In genomic region chr2:156847653-156848052, GRCm38 (mm10) we compare ENCODE assay signal across 25 mouse cellular contexts. TPM values are rescaled to one million over a fixed set of nuclear protein-coding genes. Genes with fewer than 3 reads are reported as not detected.
DNase-seq lines count a peak whose midpoint lies in the region; ATAC-seq and TF ChIP-seq lines count a peak whose summit lies in the region.
"Had no signal": no experiment of that assay in that cellular context is flagged by ENCODE, and none has a peak within 500 bp of the region (broad histone marks: within the 10 kb centered on the region; RNA-seq: fewer than 3 reads in every experiment).

No protein-coding gene starts in this region.

- H3K4me2 ChIP-seq in embryonic facial prominence, embryonic 12.5 days (replicated peaks): no peak overlapping the region
- H3K4me2 ChIP-seq: liver, embryonic 15.5 days; lung, embryonic 15.5 days had no signal

- peaks cover 78% of the 10 kb centered on the region for H3K36me3 ChIP-seq in embryonic facial prominence, embryonic 12.5 days
- peaks cover 87% of the 10 kb centered on the region for H3K36me3 ChIP-seq in embryonic facial prominence, embryonic 10.5 days (replicated peaks)

- H3K27me3 ChIP-seq in embryonic facial prominence, embryonic 12.5 days: no peaks in the 10 kb centered on the region
- H3K27me3 ChIP-seq in embryonic facial prominence, embryonic 10.5 days (replicated peaks; ENCODE audit: low read depth, poor library complexity, severe bottlenecking): no peaks in the 10 kb centered on the region
- no peaks in the 10 kb centered on the region for H3K27me3 ChIP-seq in Patski
- H3K27me3 ChIP-seq: liver, embryonic 15.5 days; lung, embryonic 15.5 days had no signal

- no peak for DNase-seq in embryonic facial prominence, embryonic 10.5 days (ENCODE audit: low spot score)
- DNase-seq in lung, postnatal 10 days: peak; percentile 18
- no peak for DNase-seq in lung, postnatal 25 days (ENCODE audit: low spot score)
- peak; percentile 57 for DNase-seq in 3T3-L1 (ENCODE audit: low read depth, low spot score)
- no peak for DNase-seq in Patski (ENCODE audit: low read depth, low spot score)
- no peak for DNase-seq in heart, adult 9 months (ENCODE audit: low spot score in 2 of 2)
- no peak for DNase-seq in testis, postnatal 14 days (ENCODE audit: low spot score)
- DNase-seq: adrenal gland, postnatal 25 days; cerebellum, adult 18-20 months; cerebellum, postnatal 25 days; heart, postnatal 14 days; kidney, adult 9 months; kidney, postnatal 14 days; layer of hippocampus, adult 9-11 months; lung, postnatal 4 days; right cerebral cortex, adult 18-20 months; thymus, adult 2 months; thymus, postnatal 36 days had no signal

- no peak overlapping the region for H3K4me3 ChIP-seq in embryonic facial prominence, embryonic 12.5 days
- no peak overlapping the region for H3K4me3 ChIP-seq in embryonic facial prominence, embryonic 10.5 days
- H3K4me3 ChIP-seq: liver, embryonic 15.5 days; lung, embryonic 15.5 days; megakaryocyte, embryonic 14.5 days had no signal

- POLR2A ChIA-PET in Patski (lab: Charles Lee): interaction anchor here (1.4 kb wide), 1 partner anchor 14 kb away, joined by 7 read pairs; no protein-coding TSS in a partner anchor

- TF ChIP-seq CTCF in Patski (IDR thresholded peaks at IDR 0.05): no peak

- WGBS in embryonic facial prominence, embryonic 12.5 days: 45% methylated on average over 6 of the region's 6 CpGs
- WGBS in embryonic facial prominence, embryonic 10.5 days: 54% methylated on average over 6 of the region's 6 CpGs

- 0 out of 2 replicates have a peak overlapping the region, but pooled peaks have one; percentile 11 for H3K27ac ChIP-seq in embryonic facial prominence, embryonic 12.5 days
- no peak overlapping the region for H3K27ac ChIP-seq in embryonic facial prominence, embryonic 10.5 days (replicated peaks)
- H3K27ac ChIP-seq: liver, embryonic 15.5 days; lung, embryonic 15.5 days; stomach, postnatal 0 days had no signal

- H3K4me1 ChIP-seq in embryonic facial prominence, embryonic 12.5 days: peaks cover 37% of the 10 kb centered on the region
- peaks cover 42% of the 10 kb centered on the region for H3K4me1 ChIP-seq in embryonic facial prominence, embryonic 10.5 days

- CTCF ChIA-PET in Patski (lab: Charles Lee): interaction anchor here (1.8 kb wide), 1 partner anchor 10 kb away, joined by 7 read pairs; the partner anchor contains the start of gene 4930518I15Rik

- H3K9ac ChIP-seq in embryonic facial prominence, embryonic 12.5 days: no peak overlapping the region
- H3K9ac ChIP-seq: liver, embryonic 15.5 days; lung, embryonic 15.5 days had no signal

- in situ Hi-C loops in Patski (cut with MboI; ENCODE audit: low pct_unique_long_range_greater_than_20kb): no loop called here

- no peaks in the 10 kb centered on the region for H3K9me3 ChIP-seq in embryonic facial prominence, embryonic 12.5 days
- H3K9me3 ChIP-seq in embryonic facial prominence, embryonic 10.5 days: no peaks in the 10 kb centered on the region
- H3K9me3 ChIP-seq: liver, embryonic 15.5 days; lung, embryonic 15.5 days; megakaryocyte, embryonic 14.5 days had no signal

- no peak for ATAC-seq in embryonic facial prominence, embryonic 12.5 days (ENCODE audit: insufficient number of reproducible peaks, insufficient read depth, low FRiP score, low TSS enrichment)
- ATAC-seq in Patski: peak; percentile 40
- ATAC-seq: forebrain, embryonic 16.5 days; intestine, postnatal 0 days had no signal

RNA-seq across cellular contexts. Expression of gene Tgif2, which starts 7.8 kb away (rescaled TPM):
- polyA plus RNA-seq in embryonic facial prominence, embryonic 12.5 days (2016; fragmentation: Nextera tagmentation; extraction: Ambion mirVana): 89.5 and 95.1 TPM in 2 replicates
- 112 and 114 TPM in 2 replicates for polyA plus RNA-seq in embryonic facial prominence, embryonic 10.5 days (2016; fragmentation: Nextera tagmentation; extraction: Ambion mirVana)
- polyA plus RNA-seq in Patski (2021): 10.0 TPM

RNA-seq across cellular contexts. Expression of gene 4930518I15Rik, which starts 10.1 kb away (rescaled TPM):
- polyA plus RNA-seq in embryonic facial prominence, embryonic 12.5 days (2016; fragmentation: Nextera tagmentation; extraction: Ambion mirVana): 9.6 and 9.8 TPM in 2 replicates
- polyA plus RNA-seq in embryonic facial prominence, embryonic 10.5 days (2016; fragmentation: Nextera tagmentation; extraction: Ambion mirVana): 9.9 and 10.0 TPM in 2 replicates
- polyA plus RNA-seq in Patski (2021): 0.82 TPM

RNA-seq across cellular contexts. Expression of gene Rab5if, which starts 15.3 kb away (rescaled TPM):
- 188 and 190 TPM in 2 replicates for polyA plus RNA-seq in embryonic facial prominence, embryonic 12.5 days (2016; fragmentation: Nextera tagmentation; extraction: Ambion mirVana)
- 174 and 187 TPM in 2 replicates for polyA plus RNA-seq in embryonic facial prominence, embryonic 10.5 days (2016; fragmentation: Nextera tagmentation; extraction: Ambion mirVana)
- 206 TPM for polyA plus RNA-seq in Patski (2021)

RNA-seq across cellular contexts. Expression of gene Sla2, which starts 39.3 kb away (rescaled TPM):
- polyA plus RNA-seq in embryonic facial prominence, embryonic 12.5 days (2016; fragmentation: Nextera tagmentation; extraction: Ambion mirVana): 0.31 TPM in 2 replicates
- polyA plus RNA-seq in embryonic facial prominence, embryonic 10.5 days (2016; fragmentation: Nextera tagmentation; extraction: Ambion mirVana): 0.29 and 0.49 TPM in 2 replicates
- polyA plus RNA-seq in Patski (2021): 0.09 TPM

Comparison
In these comparisons a context has a peak if more than half of its experiments do, and no peak if none do; other contexts are left out.
1. DNase-seq: peak in lung, postnatal 10 days (single experiment) and 3T3-L1 (single experiment); none in embryonic facial prominence, embryonic 10.5 days (single experiment), lung, postnatal 25 days (single experiment), Patski (single experiment), heart, adult 9 months (0 of 2) and testis, postnatal 14 days (single experiment).